Mouse (Mus musculus): ENCODE data around the gene Smarcd1. TPM values are rescaled to one million over a fixed set of nuclear protein-coding genes. Genes with fewer than 3 reads are reported as not detected.

The Smarcd1 gene
- total RNA-seq, 2 experiments from 2014 or later, result 126 to 129 TPM

DNA sequence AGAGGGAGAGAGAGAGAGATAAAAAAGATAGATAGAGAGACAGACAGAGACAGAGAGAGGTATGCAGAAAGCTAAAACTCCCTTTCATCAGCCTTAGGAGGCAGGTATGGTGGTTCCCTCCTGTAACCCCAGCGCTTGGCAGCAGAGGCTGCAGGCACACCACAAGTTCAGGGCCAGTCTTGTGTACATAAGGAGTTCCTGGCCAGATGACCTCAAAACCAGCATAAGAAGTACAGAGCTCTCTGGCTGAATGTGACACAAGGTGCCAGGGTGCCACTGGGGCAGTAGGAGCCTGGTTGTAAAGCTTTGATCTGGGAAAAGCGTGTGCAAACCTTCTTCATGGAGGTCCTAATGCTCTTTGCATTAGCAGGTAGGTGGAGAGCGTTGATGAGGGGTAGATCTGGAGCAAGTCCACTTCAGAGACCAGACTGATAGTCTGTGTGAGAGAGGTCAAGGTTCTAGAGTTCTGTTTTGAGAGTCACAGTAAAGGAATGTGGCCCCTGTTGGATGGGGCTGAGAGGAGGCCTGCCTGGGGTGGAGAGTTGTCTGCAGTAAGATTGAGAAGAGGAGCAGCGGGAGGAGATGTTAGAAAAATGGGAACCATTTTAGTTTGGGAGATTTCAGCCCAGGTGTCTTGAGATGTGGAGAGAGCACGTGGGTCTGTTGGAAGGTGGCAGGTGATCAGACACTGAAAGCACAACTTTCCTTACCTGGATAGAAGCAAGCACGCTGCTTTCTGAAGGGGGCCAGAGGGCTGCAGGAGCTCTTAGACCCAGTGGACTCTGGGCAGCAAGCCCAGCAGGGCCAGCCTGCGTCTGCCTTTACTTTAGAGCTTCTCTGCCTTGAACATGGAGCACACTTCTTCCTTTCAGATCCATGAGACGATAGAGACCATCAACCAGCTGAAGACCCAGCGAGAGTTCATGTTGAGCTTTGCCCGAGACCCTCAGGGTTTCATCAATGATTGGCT is 8.6 kb downstream of the Smarcd1 start:
- no peak for DNase-seq (ENCODE audit: extremely low spot score in 1 of 2, low spot score in 2 of 2)

GRCm38 (mm10) chr15:99711491-99711890 is 9.6 kb downstream of the Smarcd1 start:
- intact Hi-C loops (cut with DNase I), result no loop called here
- no peak for DNase-seq (ENCODE audit: extremely low spot score in 1 of 2, low spot score in 2 of 2)

More for the DNA sequence above, 8.6 kb downstream of the Smarcd1 start:
- intact Hi-C loops (cut with DNase I), result no loop called here

DNA sequence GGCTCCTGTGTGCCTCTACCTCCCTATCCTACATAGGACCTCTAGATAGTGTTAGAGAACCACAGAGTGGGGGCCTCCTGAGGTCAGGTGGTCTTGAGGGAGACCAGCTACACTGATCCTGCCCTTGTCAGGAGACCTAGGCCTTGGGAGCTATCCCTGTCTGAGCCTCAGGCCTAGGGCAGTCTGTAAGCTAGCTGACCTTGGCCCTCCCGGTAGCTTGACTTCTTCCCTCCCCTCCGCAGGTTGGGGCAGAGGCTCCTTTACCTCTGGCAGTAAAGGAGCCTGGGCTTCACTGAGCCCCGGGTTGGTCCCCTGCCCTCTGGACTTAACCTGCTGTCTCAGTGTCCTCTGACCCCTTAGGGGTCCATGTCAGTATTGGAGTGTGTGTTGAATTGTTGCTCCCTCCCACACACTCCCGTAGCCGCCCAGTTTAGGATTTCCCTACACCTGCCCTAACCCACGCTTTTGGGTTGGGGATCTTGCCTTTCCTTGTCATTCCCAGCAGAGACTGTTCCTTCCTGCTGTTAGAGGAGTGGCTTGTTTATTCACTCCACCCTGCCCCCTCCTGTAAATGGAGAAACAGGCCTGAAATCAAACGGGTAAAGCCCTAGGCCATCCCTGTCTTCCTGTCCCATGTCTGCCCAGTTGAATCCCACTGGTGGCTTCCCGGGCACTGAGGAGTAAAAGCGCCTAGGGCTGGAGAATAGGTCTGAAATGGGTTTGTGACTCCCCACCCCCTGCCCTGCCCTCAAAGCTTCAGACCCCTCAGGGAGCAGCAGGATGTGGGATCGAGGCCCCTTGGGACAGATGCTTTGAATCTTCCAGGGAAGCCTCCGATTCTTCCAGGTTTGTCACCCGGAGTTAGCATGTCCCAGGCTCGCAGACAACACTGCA is 11.0 kb downstream of the Smarcd1 start:
- DNase-seq (ENCODE audit: extremely low spot score in 1 of 2, low spot score in 2 of 2), result peak in 1 of 2 experiments; percentile 47
- intact Hi-C loops (cut with DNase I), result no loop called here

GRCm38 (mm10) chr15:99713569-99713968 is 11.6 kb downstream of the Smarcd1 start:
- DNase-seq (ENCODE audit: extremely low spot score in 1 of 2, low spot score in 2 of 2), result peak in 1 of 2 experiments; percentile 44
- intact Hi-C loops (cut with DNase I), result no loop called here

DNA sequence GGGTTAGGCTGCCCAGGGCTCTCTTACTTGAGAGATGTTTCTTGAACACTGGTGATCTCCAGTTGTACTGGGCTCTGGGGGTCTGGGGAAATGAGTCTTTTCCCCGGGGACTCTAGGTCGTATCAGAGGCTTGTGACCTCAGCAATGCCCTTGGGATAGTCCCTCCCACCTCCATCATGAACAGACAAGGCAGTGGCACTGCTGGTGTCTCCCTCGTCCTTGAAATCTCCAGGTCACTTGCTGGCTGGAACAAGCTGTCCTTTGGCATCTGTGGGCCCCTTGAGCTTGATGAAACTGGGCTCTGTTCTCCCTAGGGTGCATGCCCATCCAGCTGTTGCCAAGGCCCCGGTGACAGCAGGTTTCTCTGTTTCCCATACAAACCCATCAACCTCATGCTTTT is 12.3 kb downstream of the Smarcd1 start:
- intact Hi-C loops (cut with DNase I), result no loop called here
- no peak for DNase-seq (ENCODE audit: extremely low spot score in 1 of 2, low spot score in 2 of 2)

- DNase-seq (ENCODE audit: extremely low spot score in 1 of 2, low spot score in 2 of 2), result peak; percentile 81 to 84
- intact Hi-C loops (cut with DNase I), result no loop called here
Observed at GRCm38 (mm10) chr15:99714858-99715257, 12.9 kb downstream of the Smarcd1 start.

DNA sequence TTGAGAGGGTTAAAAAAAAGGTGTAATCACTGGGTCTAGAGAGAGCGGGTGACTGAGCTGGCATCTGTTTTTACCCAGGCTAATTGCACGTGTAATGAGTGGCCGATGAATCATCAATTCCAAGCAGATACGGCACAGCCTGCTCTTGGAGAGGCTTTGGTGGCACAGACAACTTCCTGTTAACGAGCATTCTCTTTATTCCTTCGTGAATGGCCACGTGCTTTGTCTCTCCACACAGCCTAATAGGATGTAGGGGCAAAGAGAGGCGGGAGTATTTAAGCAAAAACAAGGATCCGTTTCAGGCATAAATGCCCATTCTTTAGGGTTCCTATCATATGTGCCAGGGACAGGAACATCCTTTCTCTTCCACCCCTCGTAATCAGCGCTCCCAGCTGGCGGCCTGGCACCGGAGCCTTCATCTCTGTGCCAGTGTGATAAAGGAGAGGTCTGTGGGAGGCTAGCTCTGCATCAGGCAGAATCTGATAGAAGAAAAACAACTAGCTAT is 13.5 kb downstream of the Smarcd1 start:
- intact Hi-C loops (cut with DNase I), result no loop called here
- peak in 1 of 2 experiments; percentile 65 for DNase-seq (ENCODE audit: extremely low spot score in 1 of 2, low spot score in 2 of 2)

DNA sequence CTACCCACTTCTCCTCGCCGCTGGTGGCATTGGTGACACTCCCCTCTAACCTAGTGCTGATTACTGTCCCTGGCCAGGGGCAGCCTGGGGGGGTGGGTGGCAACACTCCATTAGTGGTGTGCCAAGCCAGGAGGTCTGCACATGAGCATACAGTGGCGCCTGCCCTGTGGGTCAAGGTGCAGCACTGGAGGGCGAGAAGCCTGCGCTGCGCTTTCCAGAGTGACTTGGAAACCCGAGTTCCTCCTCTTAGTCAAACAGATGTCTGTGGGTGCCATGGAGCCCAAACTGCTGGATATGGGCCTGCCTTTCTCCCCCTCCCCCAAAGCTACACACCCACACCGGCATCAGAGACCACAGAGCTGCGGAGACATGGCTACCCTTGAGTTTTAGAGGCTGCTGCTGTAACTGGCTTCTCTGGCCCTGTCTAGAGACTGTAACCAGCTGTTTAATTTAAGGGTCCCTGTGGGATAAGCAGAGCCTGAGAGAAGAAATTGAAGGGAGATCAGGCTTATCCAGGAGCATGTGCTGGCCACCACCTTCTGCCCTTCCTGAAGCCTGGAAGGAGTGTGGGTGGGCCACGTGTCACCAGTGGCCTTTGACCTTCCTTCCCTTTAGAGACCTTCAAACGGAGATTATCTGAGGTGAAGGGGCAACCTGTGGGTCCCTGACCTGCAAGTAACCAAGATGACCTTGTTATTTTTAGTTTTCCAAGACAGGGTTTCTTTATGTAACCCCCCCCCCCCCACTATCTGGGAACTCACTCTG is 14.2 kb downstream of the Smarcd1 start:
- DNase-seq (ENCODE audit: extremely low spot score in 1 of 2, low spot score in 2 of 2), result peak in 1 of 2 experiments; percentile 45
- intact Hi-C loops (cut with DNase I), result no loop called here

- DNase-seq (ENCODE audit: extremely low spot score in 1 of 2, low spot score in 2 of 2), result no peak
- intact Hi-C loops (cut with DNase I), result no loop called here
Observed at GRCm38 (mm10) chr15:99716814-99717213, 14.9 kb downstream of the Smarcd1 start.

DNA sequence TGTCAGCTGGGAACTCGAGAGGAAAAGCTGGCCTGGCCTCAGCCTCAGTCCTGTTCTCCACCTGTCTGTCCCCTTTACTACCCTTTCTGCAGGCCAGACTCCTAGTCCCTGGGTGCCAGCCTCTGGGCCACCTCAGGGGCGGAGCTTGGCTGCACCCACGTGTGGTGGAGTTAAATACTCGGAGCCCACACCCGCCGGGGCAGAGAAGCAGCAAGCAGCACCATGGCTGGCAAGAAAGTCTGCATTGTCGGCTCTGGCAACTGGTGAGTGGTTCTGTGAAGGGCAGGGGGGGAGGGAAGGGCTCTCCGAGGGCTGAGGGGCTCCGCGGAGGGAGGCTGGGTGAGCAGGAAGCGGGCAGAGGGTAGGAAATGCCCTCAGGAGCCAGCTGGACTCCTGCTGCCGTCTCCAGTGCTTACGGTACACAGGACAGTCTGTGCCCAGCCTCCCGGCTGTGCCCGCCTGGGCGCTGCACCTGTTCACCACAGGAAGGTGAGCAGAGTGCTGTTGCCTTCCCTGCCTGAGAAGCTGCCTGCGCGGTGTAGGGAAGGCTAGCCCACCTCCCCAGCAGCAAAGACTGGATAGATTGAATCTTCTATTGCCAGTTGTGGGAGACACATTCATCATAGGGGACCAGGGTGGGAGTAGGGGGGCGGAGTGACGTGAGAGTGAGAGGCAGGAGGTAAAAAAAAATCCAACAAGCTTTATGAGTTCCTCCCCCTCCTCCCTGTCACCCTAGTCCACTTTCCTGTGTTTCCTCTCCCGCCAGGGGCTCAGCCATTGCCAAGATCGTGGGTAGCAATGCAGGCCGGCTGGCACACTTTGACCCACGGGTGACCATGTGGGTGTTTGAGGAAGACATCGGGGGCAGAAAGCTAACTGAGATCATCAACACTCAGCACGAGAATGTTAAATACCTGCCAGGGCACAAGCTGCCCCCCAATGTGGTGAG is 15.7 kb downstream of the Smarcd1 start, which contains the start of gene Gpd1:
TSS of gene Gpd1 (plus strand) at position 130 of the 949 bp plus-strand sequence.
- intact Hi-C loops (cut with DNase I), result no loop called here

DNA sequence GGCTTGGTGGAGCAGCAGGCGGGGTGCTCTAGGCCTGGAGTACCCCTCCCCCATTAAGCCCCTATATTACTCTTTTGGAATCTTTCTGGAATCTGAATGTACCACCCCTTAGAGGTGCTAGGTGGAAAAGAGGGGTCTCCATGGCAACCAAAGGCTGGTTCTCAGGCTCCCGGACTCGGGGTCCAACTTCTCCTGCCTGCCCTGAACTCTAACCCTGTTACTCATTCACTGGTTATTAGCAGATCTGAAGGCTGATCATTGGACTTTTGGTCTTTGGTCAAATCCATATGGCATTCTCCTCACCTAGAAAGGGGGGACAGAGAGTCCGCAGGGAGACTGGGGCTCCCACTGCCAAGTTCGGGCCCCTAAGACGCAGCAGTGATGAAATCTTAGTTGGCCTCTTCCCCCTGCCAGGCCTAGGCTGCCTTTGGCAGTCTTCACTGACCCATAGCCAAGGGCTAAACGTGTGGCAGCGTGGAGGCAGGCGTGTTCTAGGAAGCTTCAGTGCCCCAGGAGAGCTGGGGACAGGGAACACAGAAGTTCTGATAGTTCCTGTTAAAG is 16.6 kb downstream of the Smarcd1 start:
- peak in 1 of 2 experiments; percentile 20 for DNase-seq (ENCODE audit: extremely low spot score in 1 of 2, low spot score in 2 of 2)
- intact Hi-C loops (cut with DNase I), result no loop called here

More for the DNA sequence above, 15.7 kb downstream of the Smarcd1 start, which contains the start of gene Gpd1:
- DNase-seq (ENCODE audit: extremely low spot score in 1 of 2, low spot score in 2 of 2), result peak in 1 of 2 experiments; percentile 75

- DNase-seq (ENCODE audit: extremely low spot score in 1 of 2, low spot score in 2 of 2), result peak in 1 of 2 experiments; percentile 18
- intact Hi-C loops (cut with DNase I), result loop anchor here (10.0 kb wide), 1 partner anchor 185 kb away; no protein-coding TSS in a partner anchor
Observed at GRCm38 (mm10) chr15:99719865-99720264, 17.9 kb downstream of the Smarcd1 start.

DNA sequence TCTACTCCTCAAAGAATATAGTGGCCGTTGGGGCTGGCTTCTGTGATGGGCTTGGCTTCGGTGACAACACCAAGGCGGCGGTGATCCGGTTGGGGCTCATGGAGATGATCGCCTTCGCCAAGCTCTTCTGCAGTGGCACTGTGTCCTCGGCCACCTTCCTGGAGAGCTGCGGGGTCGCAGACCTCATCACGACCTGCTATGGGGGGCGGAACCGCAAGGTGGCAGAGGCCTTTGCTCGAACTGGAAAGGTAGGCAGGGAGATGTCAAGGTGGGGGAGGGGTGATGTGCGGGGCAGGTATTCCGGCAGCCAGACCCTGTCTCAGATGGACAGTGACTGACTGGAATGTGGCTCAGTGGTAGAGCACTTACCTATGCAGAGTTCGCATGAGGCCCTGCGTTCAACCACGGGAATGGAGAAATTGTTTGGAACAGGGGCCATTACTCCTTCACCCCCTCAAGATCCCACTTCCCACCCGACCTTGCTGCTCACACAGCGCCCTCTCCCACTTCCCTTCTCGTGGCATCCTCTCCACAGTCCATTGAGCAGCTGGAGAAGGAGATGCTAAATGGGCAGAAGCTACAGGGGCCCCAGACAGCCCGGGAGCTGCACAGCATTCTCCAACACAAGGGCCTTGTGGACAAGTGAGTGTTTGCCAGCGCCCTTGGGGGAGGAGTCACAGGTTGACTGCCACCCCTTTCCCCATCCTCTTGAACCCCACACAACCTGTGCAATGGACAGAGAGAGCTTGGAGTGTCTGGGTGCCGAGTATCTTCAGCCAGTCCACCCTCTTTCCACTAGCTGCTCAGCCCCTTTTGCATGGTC is 20.2 kb downstream of the Smarcd1 start:
- DNase-seq (ENCODE audit: extremely low spot score in 1 of 2, low spot score in 2 of 2), result peak in 1 of 2 experiments; percentile 54
- intact Hi-C loops (cut with DNase I), result loop anchor here (10.0 kb wide), 1 partner anchor 183 kb away; no protein-coding TSS in a partner anchor

- intact Hi-C loops (cut with DNase I), result loop anchor here (10.0 kb wide), 1 partner anchor 182 kb away; no protein-coding TSS in a partner anchor
- DNase-seq (ENCODE audit: extremely low spot score in 1 of 2, low spot score in 2 of 2), result peak in 1 of 2 experiments; percentile 46
Observed at GRCm38 (mm10) chr15:99723120-99723514, 21.2 kb downstream of the Smarcd1 start.

- DNase-seq (ENCODE audit: extremely low spot score in 1 of 2, low spot score in 2 of 2), result peak in 1 of 2 experiments; percentile 82
- intact Hi-C loops (cut with DNase I), result loop anchor here (10.0 kb wide), 1 partner anchor 181 kb away; no protein-coding TSS in a partner anchor
Observed at GRCm38 (mm10) chr15:99723515-99724291, 21.8 kb downstream of the Smarcd1 start.
